13 mouse cellular contexts compared by ENCODE assay signal in the genomic region with DNA sequence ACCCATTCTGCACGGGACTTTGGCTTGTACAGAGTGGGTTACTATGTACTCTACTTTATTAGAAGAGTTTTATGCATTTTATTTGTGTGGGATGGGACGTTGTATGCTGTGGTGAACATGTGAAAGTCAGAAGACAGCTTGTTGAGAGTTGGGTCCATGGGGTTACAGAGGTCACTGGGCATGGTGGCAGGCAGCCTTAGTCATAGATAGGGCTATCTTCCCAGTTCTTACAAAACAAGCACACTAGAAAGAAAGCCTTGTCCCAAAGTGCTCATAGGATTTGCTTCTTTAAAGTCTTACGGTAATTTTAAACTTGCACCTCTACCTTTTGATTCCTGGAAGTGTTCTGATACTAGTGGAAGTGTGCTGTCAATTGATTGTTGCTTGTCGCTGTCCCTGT.
DNase-seq lines count a peak whose midpoint lies in the region; ATAC-seq lines count a peak whose summit lies in the region.
"Had no signal": no experiment of that assay in that cellular context is flagged by ENCODE, and none has a peak within 500 bp of the region (broad histone marks: within the 10 kb centered on the region; RNA-seq: fewer than 3 reads in every experiment).

No protein-coding gene starts in this region.

- H3K9me3 ChIP-seq in heart, embryonic 12.5 days (replicated peaks), result no peaks in the 10 kb centered on the region
- no peaks in the 10 kb centered on the region for H3K9me3 ChIP-seq in heart, embryonic 14.5 days (ENCODE audit: control insufficient read depth, low read length)
- no peaks in the 10 kb centered on the region for H3K9me3 ChIP-seq in megakaryocyte, embryonic 14.5 days
- H3K9me3 ChIP-seq: embryonic facial prominence, embryonic 10.5 days; embryonic facial prominence, embryonic 12.5 days; forebrain, embryonic 13.5 days; forebrain, embryonic 15.5 days had no signal

- no peak for ATAC-seq in heart, embryonic 12.5 days (ENCODE audit: insufficient number of reproducible peaks, low FRiP score)
- ATAC-seq in heart, embryonic 14.5 days (ENCODE audit: insufficient number of reproducible peaks, insufficient read depth, low FRiP score, low read depth), result no peak
- ATAC-seq in megakaryocyte, adult 5-6 weeks (ENCODE audit: poor library complexity, severe bottlenecking), result no peak
- ATAC-seq in activated CD4-positive, CD25-positive, alpha-beta regulatory T cell, adult 4 months, result no peak
- ATAC-seq: forebrain, embryonic 13.5 days; forebrain, embryonic 15.5 days had no signal

- H3K4me1 ChIP-seq in heart, embryonic 12.5 days (replicated peaks), result peaks cover 17% of the 10 kb centered on the region
- H3K4me1 ChIP-seq in heart, embryonic 14.5 days (ENCODE audit: control insufficient read depth in 2 of 2, insufficient read depth in 2 of 2, low read length in 2 of 2), result peaks cover 4 to 19% of the 10 kb centered on the region in 2 experiments
- peaks cover 88% of the 10 kb centered on the region for H3K4me1 ChIP-seq in megakaryocyte, embryonic 14.5 days

- no peak overlapping the region for H3K4me2 ChIP-seq in heart, embryonic 12.5 days
- H3K4me2 ChIP-seq in heart, embryonic 14.5 days (ENCODE audit: low read length), result no peak overlapping the region
- H3K4me2 ChIP-seq: embryonic facial prominence, embryonic 12.5 days; forebrain, embryonic 13.5 days; forebrain, embryonic 15.5 days had no signal

- WGBS in heart, embryonic 12.5 days, result 71% methylated on average over 4 of the region's 4 CpGs
- 66% methylated on average over 4 of the region's 4 CpGs for WGBS in heart, embryonic 14.5 days

- H3K4me3 ChIP-seq in heart, embryonic 12.5 days, result no peak overlapping the region
- no peak overlapping the region for H3K4me3 ChIP-seq in heart, embryonic 14.5 days (ENCODE audit: control insufficient read depth in 1 of 2, insufficient read depth in 1 of 2, low read depth in 1 of 2, low read length in 2 of 2)
- peak overlapping the region; percentile 51 for H3K4me3 ChIP-seq in megakaryocyte, embryonic 14.5 days (replicated peaks)
- H3K4me3 ChIP-seq: embryonic facial prominence, embryonic 10.5 days; embryonic facial prominence, embryonic 12.5 days; forebrain, embryonic 13.5 days; forebrain, embryonic 15.5 days had no signal

- H3K9ac ChIP-seq in heart, embryonic 12.5 days, result peak overlapping the region; percentile 28; the same call in 1 of the 2 replicates
- peak overlapping the region; percentile 2; the same call in 1 of the 2 replicates for H3K9ac ChIP-seq in heart, embryonic 14.5 days (ENCODE audit: low read length)
- H3K9ac ChIP-seq: embryonic facial prominence, embryonic 12.5 days; forebrain, embryonic 13.5 days; forebrain, embryonic 15.5 days; forebrain, postnatal 0 days had no signal

- H3K27ac ChIP-seq in heart, embryonic 12.5 days (ENCODE audit: poor library complexity, severe bottlenecking), result no peak overlapping the region
- no peak overlapping the region for H3K27ac ChIP-seq in heart, embryonic 14.5 days (replicated peaks in 1 of 2; ENCODE audit: control insufficient read depth in 1 of 2, insufficient read depth in 1 of 2, low read depth in 2 of 2, low read length in 2 of 2)
- H3K27ac ChIP-seq: embryonic facial prominence, embryonic 10.5 days; embryonic facial prominence, embryonic 12.5 days; forebrain, embryonic 13.5 days; forebrain, embryonic 15.5 days had no signal

- H3K27me3 ChIP-seq in heart, embryonic 12.5 days (replicated peaks), result no peaks in the 10 kb centered on the region
- H3K27me3 ChIP-seq in heart, embryonic 14.5 days (ENCODE audit: control insufficient read depth, insufficient read depth, low read length), result no peaks in the 10 kb centered on the region
- H3K27me3 ChIP-seq in megakaryocyte, embryonic 14.5 days (replicated peaks), result no peaks in the 10 kb centered on the region
- H3K27me3 ChIP-seq: embryonic facial prominence, embryonic 12.5 days; forebrain, embryonic 13.5 days; forebrain, embryonic 15.5 days had no signal

- DNase-seq in heart, postnatal 4 days, result no peak
- DNase-seq in heart, adult 18-20 months, result no peak
- DNase-seq: adrenal gland, postnatal 25 days had no signal

- H3K36me3 ChIP-seq in heart, embryonic 12.5 days, result no peaks in the 10 kb centered on the region
- H3K36me3 ChIP-seq in heart, embryonic 14.5 days (ENCODE audit: control insufficient read depth, insufficient read depth, low read length), result no peaks in the 10 kb centered on the region
- peaks cover 90% of the 10 kb centered on the region for H3K36me3 ChIP-seq in megakaryocyte, embryonic 14.5 days (replicated peaks; ENCODE audit: low read length)
- H3K36me3 ChIP-seq: embryonic facial prominence, embryonic 12.5 days; forebrain, embryonic 15.5 days had no signal
